Mouse (Mus musculus) embryo, embryonic 11 days (tissue): ENCODE measurements around the gene Msh5.

Source experiments
- DNase-seq: peaks from one replicate; pipeline ENCODE4 v3.0.0-alpha.2; 2015

Gene Msh5

GRCm38 (mm10) chr17:35068213-35068914 lies 21.8 kb upstream of the Msh5 start:
- DNase-seq: no peak

- no peak for DNase-seq
Observed at GRCm38 (mm10) chr17:35066084-35066483, 19.5 kb upstream of the Msh5 start, which contains the start of gene Mpig6b. Gene Mpig6b (minus strand): TSS chr17:35066184.

GRCm38 (mm10) chr17:35064951-35065947 lies 18.7 kb upstream of the Msh5 start, which contains the start of gene Ly6g6c:
Gene Ly6g6c (plus strand): TSS chr17:35065388.
- peak; percentile 77 for DNase-seq

- DNase-seq: no peak
Observed at GRCm38 (mm10) chr17:35064378-35064877, 17.9 kb upstream of the Msh5 start.

GRCm38 (mm10) chr17:35063466-35063865 lies 16.9 kb upstream of the Msh5 start:
- DNase-seq: no peak

GRCm38 (mm10) chr17:35061299-35061698 lies 14.8 kb upstream of the Msh5 start:
- no peak for DNase-seq

GRCm38 (mm10) chr17:35060737-35061297 lies 14.3 kb upstream of the Msh5 start:
- no peak for DNase-seq

- DNase-seq: no peak
Observed at GRCm38 (mm10) chr17:35060071-35060470, 13.5 kb upstream of the Msh5 start.

- DNase-seq: peak; percentile 99
Observed at GRCm38 (mm10) chr17:35058911-35059892, 12.7 kb upstream of the Msh5 start, which contains the start of gene Ddah2. Gene Ddah2 (plus strand): TSS chr17:35059035.

- DNase-seq: no peak
Observed at GRCm38 (mm10) chr17:35058316-35058715, 11.8 kb upstream of the Msh5 start.

- DNase-seq: no peak
Observed at GRCm38 (mm10) chr17:35057090-35057489, 10.5 kb upstream of the Msh5 start.

- no peak for DNase-seq
Observed at GRCm38 (mm10) chr17:35055691-35056495, 9.3 kb upstream of the Msh5 start.

GRCm38 (mm10) chr17:35052271-35052798 lies 5.8 kb upstream of the Msh5 start:
- no peak for DNase-seq

- peak; percentile 87 for DNase-seq
Observed at GRCm38 (mm10) chr17:35051156-35052086, 4.9 kb upstream of the Msh5 start.

GRCm38 (mm10) chr17:35050126-35050750 lies 3.7 kb upstream of the Msh5 start:
- peak; percentile 81 for DNase-seq

GRCm38 (mm10) chr17:35049561-35050016 lies 3.0 kb upstream of the Msh5 start, which contains the start of gene Clic1:
Gene Clic1 (plus strand): TSS chr17:35049966.
- peak; percentile 93 for DNase-seq

GRCm38 (mm10) chr17:35048932-35049440 lies 2.4 kb upstream of the Msh5 start:
- no peak for DNase-seq

- no peak for DNase-seq
Observed at GRCm38 (mm10) chr17:35048149-35048931, 1.8 kb upstream of the Msh5 start.
